Mouse (Mus musculus) bone marrow, adult 2 months (tissue): ENCODE data around the gene Ccdc12. TPM values are rescaled to one million over a fixed set of nuclear protein-coding genes. Genes with fewer than 3 reads are reported as not detected.

Experiments used
- H3K27ac ChIP-seq: fragments of 200-500 bp; 2 replicates; pipeline ENCODE4 v1.5.1; 2012; ENCODE audit warnings: low read depth, mild to moderate bottlenecking, control low read depth, inconsistent platforms, low read length; ENCODE audit not compliant: control insufficient read depth, poor library complexity, insufficient read depth
- H3K4me1 ChIP-seq: fragments of 200-500 bp; 2 replicates; pipeline ENCODE4 v1.6.1; 2011; ENCODE audit warnings: low read length; ENCODE audit not compliant: control insufficient read depth, insufficient read depth
- H3K4me3 ChIP-seq: fragments of 200-500 bp; replicated peaks from 2 replicates; pipeline ENCODE3; 2011; ENCODE audit warnings: mild to moderate bottlenecking, low read depth, low read length, control low read depth; ENCODE audit not compliant: control insufficient read depth
- CTCF ChIP-seq: fragments of 200-500 bp; IDR thresholded peaks from 2 replicates; pipeline ENCODE4 v1.5.1; 2011; ENCODE audit warnings: low read length, control low read depth; ENCODE audit not compliant: control insufficient read depth, insufficient read depth
- POLR2A ChIP-seq: fragments of 200-500 bp; IDR thresholded peaks from 2 replicates; pipeline ENCODE4 v1.6.1; 2011; ENCODE audit warnings: low read depth, mild to moderate bottlenecking, control low read depth, low read length, borderline replicate concordance; ENCODE audit not compliant: control insufficient read depth
- WGBS: fragments of 180-500 bp; shearing (Covaris S2); methylation state at CpG from one replicate; pipeline ENCODE4 v1.1.7; 2018; 5-methylcytosine and 5-hydroxymethylcytosine counted together
- polyA plus RNA-seq: library from polyadenylated mRNA; stranded (reverse); fragments of >200 nt; gene quantifications from 2 replicates; pipeline ENCODE4 v1.2.4, GENCODE M21; 2011; ENCODE audit warnings: low replicate concordance; ENCODE audit not compliant: missing spikeins, insufficient read depth, insufficient read length

Ccdc12 gene
- polyA plus RNA-seq, 1 experiment: 168 TPM

DNA sequence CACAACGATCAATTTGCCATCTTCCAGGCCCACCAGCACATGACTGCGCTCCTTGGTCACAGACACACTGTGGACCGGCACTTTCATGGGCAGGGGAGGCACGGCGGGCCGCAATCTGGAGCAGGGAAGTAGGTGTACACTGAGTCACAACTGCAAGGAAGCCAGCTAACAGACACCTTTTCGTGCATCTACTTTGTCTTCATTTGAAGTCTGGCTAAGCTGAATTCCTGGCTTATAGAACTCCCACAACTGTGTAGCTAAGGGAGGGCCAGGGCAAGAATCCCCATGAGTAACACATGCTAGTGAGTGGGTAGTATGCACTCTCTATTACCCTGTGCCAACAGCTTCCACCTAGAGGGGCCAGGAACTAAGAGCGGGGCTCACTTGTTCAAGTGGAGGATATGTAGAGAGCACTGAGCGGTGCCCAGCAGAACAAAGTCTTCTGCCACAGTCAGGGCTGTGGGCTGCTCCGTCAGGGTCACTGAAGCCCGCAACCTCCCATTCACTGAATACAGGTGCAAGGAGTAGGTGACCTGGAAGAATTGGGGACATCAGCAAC, 30.9 kb upstream of the Ccdc12 start:
- no peak for TF ChIP-seq POLR2A
- TF ChIP-seq CTCF: no peak
- no peaks in the 10 kb centered on the region for H3K4me1 ChIP-seq
- no peak overlapping the region for H3K4me3 ChIP-seq
- no peak overlapping the region for H3K27ac ChIP-seq
- WGBS: 87% methylated on average over 11 of the region's 11 CpGs

DNA sequence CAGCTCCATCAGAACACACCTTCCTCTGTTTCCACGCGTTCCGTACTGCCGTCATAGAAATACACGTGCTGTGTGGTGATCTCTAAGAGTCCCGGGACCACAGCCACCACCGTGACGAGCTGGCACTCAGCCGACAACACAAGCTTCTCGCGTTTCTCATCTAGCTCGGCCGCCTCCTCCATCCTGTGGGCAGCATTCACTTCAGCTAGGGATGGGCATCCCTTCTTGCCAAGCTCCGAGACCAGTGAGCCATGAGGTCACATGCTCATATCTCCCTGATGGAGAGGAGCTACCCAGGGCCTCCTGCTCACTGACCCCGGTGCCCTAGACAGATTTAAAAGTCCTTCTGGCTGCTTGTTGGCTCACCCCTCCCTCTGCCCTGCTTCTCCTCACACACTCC, 26.1 kb upstream of the Ccdc12 start:
- H3K27ac ChIP-seq: no peak overlapping the region
- 91% methylated on average over 15 of the region's 15 CpGs for WGBS
- TF ChIP-seq POLR2A (no peak), CTCF (no peak)
- no peak overlapping the region for H3K4me3 ChIP-seq
- no peaks in the 10 kb centered on the region for H3K4me1 ChIP-seq

DNA sequence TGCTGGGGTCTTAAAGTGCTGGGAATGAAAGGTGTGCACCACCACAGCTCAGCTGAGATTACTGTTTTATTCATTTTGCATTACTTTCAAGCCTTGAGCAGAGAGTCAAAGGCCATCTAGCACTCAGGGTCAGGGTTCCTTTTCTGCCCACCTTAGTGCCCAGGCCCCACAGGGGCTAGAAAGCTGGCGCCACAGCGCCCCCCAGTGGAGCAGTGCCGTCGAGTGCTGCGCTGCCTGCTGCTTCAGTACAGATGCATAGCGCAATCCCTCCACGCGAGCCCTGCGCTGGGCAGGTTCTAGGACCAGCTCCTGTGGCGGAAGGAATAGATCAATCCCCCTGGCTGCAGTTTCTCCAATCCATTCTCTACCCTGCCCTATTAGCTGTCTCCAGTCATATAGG, 25.1 kb upstream of the Ccdc12 start:
- WGBS: 77% methylated on average over 10 of the region's 10 CpGs
- TF ChIP-seq POLR2A (no peak), CTCF (peak; percentile 62)
- H3K27ac ChIP-seq: no peak overlapping the region
- H3K4me1 ChIP-seq: no peaks in the 10 kb centered on the region
- no peak overlapping the region for H3K4me3 ChIP-seq

DNA sequence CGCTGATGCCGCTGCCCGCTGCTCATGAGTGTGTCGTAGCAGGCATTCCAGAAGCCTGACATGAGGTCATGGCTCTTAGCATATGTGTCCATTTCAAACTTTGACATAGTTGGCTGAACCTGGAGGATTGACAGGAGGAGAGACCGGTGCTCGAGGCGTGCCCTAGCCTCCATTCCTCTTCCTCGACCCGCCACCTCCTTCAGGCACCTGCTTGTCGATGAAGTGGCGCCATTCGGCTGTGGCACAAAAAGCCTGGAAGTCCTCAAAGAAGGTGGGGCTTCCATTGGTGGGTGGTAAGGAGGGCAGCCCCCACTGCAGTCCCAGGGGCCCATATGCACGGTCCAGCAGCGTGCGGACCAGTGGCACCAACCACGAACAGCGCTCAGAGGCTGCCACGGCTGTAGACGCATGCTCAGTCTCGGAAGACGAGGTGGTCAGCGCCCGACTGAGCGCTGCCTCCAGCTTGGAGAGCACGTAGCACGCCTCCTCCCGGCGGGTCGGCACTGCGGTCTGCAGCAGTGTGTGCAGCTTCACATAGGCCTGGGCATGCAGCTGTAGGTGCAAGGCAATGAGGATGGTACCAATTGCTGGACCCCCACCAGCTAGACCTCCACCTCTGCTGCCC, 24.5 kb upstream of the Ccdc12 start:
- Histone ChIP-seq H3K27ac (no peak overlapping the region), H3K4me1 (no peaks in the 10 kb centered on the region), H3K4me3 (no peak overlapping the region)
- 92% methylated on average over 30 of the region's 30 CpGs for WGBS
- TF ChIP-seq POLR2A: no peak

DNA sequence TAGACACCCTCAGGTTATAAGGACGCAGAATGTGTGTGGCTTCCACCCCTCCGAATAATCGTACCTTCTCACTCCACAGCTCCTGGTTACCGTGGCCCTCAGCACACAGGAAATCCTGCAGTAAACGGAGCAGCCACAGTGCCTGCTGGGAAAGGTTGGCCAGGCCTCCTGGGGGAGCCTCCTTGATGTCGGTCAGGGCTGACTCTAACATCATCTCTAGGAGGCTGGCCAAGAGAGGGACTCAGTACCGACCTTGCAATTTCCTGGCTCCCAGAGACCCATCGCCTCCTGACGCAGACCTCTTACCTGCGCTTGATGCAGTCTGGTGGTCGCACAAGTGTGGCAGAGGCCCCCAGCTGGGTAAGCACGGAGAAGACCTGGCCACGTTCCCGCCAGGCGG, 23.6 kb upstream of the Ccdc12 start:
- TF ChIP-seq POLR2A: no peak
- TF ChIP-seq CTCF: no peak
- no peaks in the 10 kb centered on the region for H3K4me1 ChIP-seq
- no peak overlapping the region for H3K4me3 ChIP-seq
- no peak overlapping the region for H3K27ac ChIP-seq
- WGBS: 92% methylated on average over 15 of the region's 15 CpGs

DNA sequence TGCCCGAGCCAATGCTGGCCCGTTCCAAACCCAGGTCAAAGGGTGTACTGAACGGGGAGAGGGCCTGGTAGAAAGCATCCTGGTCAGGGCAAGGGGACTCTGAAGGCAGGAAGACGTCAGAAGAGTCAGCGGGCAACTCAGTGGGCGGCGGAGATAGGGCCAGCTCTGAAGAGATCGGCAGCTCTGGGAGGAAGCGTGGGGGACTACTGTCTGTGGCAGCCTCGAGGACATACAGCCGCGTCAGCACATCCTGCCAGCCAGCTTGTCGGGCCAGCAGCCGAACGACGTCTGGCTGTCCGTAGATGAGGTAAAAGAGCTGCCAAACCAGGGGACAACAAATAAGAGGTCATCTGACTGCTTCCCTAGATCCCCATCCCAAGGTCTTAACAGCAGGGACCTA, 22.4 kb upstream of the Ccdc12 start:
- 85% methylated on average over 17 of the region's 17 CpGs for WGBS
- TF ChIP-seq POLR2A: no peak
- no peak for TF ChIP-seq CTCF
- Histone ChIP-seq H3K4me1 (no peaks in the 10 kb centered on the region), H3K27ac (no peak overlapping the region; the same call in 1 of the 2 replicates), H3K4me3 (no peak overlapping the region)

DNA sequence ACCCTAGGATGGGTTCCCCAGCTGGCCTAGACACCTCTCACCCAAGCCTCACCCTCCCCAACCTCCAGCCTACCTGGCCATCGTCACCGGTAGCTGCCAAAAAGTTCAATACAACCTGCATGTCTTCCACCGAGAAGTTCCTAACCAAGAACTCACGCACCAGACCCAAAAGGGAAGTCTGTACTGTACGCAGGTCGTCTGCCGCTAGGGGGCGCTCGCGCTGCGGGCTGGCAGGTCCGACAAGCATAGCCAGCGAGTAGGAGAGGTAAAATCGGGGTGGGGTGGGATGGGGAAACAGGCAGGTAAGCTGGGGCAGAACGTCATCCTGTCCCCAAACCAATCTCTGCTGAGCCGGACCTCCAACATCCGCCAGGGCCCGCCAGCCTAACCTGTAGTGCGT, 21.1 kb upstream of the Ccdc12 start:
- Histone ChIP-seq H3K4me3 (no peak overlapping the region), H3K4me1 (no peaks in the 10 kb centered on the region), H3K27ac (no peak overlapping the region)
- 17% methylated on average over 19 of the region's 19 CpGs for WGBS
- TF ChIP-seq POLR2A: no peak
- TF ChIP-seq CTCF: peak; percentile 97

DNA sequence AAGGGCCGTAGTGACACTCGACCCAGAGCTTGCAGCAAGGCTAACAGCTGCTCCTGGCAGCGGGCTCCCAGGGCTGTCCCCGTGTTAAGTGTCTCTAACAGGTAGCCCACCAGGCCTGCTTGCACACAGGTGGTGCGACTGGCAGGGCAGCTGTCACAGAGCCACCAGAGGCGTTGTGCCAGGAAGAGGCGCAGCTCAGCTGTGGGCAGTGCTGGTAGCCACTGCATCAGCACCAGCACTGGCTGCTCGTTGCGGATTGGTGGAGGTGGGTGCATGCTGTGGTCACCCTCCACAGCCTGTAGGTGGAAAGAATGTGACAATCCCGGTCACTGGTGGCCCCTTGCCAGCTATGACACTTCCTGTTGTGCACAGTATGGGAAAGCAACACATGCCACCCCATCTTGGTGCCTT, 17.7 kb upstream of the Ccdc12 start:
- no peak overlapping the region for H3K4me3 ChIP-seq
- TF ChIP-seq POLR2A: no peak
- TF ChIP-seq CTCF: no peak
- WGBS: 76% methylated on average over 10 of the region's 10 CpGs
- H3K27ac ChIP-seq: no peak overlapping the region
- H3K4me1 ChIP-seq: no peaks in the 10 kb centered on the region; the same call in 1 of the 2 replicates
